Mouse (Mus musculus) megakaryocyte-erythroid progenitor cell, adult 5 weeks (primary cell): ENCODE results near the gene Ttll8. TPM values are rescaled to one million over a fixed set of nuclear protein-coding genes. Genes with fewer than 3 reads are reported as not detected.

Experiments used
- polyA plus RNA-seq: library from polyadenylated mRNA; stranded (reverse); fragments of >175 nt; gene quantifications from 2 replicates; pipeline ENCODE4 v1.2.3, GENCODE M21; 2012

Gene Ttll8
- not detected in 2 replicates for polyA plus RNA-seq

DNA sequence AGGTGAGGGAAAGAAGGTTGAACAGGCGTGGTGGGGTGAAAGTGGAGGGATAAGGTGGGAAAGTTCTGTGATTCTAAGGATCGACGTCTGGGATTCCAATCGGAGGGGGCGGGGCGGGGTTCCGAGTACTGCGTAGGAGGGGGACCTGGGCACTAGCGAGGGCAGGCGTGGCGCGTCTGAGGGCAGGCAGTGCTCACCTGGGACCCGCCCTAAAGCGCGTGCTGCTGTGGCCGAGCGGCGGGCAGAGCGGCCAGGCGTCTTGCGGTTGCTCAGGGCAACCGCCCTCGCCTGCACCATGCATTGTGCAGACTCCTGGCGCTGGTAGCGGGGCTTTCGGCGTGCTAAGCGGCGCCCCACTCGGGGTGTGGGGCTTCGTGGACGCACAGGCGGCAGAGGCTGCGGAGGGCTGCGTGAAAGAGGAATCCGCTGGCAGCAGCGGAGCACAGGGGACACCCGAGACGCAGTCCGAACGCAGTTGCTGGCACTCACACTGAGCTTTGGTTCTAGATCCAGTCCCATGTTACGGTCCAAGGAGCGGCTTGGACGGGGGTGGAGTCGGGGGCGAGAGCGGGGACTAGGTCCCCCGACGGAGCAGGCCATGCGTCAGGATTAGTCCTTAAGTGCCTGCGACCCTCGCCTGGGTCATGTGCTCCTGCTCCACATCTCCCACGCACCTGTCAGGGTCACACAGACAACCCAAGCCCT lies at the start of gene Ttll8:
Ttll8 (minus strand) TSS at position 51 of the 705 bp plus-strand sequence.

DNA sequence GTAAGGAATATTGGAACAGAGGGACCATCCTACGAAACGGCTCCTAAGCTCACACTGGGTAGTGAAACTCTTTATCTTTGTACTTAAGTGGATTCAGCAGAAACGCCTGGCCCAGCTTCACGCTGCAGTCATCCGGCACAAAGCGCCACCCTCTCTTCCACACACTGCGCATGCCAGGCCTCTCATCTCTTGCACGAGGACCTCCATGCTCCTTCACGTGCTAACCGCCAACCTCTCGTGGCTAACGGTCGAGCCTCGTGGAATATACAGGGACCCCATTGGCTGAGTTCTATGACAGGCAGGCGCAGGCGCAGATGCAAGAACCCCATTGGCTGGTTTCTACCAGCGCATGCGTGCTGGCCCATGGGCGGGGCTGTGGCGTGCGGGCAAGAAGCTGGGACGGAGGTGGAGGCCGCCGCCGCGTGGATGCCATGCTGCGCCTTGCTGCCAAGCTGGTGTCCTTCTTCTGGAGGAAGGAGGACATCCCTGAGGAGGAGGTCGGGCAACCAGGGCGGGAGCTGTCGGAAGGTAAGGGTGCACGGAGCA lies 28.4 kb upstream of the Ttll8 start, which contains the start of gene Mov10l1:
Mov10l1 (plus strand) TSS at position 376 of the 546 bp plus-strand sequence.

DNA sequence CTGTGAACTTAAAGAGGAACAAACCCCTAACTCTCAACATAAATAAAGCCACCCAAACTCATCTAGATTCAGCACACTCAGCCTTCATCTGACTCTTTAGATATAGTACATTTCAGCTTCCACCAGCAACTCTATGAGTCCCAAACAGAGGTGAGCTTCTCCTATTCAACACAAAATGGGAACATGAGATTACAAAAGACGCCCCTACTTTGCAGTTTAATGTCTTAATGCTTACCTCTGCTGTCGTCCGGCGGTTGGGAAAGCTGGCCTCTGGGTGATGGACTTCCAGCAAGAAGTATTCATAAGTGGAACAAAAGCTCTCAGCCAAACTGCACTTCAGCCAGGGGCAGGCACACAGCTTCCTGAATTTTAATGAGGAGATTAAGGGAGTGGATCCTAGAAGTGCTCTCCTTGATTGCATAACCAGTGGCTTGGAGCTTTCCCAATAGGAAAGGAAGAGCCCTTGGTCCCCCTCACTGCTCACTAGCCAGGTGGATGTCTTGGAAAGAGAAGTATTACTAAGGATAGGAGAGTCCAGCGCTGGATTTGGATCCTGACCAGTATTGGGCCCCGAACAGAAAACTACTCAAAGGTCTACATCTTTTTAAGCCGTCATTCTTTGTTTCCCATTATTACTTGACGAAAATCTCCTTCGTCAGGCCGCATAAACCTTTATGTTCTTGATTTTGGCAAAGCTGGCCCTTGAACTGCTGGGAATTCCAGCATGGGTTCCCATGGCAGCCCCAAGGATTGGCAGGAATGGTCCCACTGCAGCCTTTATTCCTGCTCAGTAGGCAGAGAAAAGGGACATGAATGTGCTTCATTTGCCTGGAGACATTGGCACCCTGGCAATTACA lies 24.3 kb upstream of the Ttll8 start, which contains the start of gene Mlc1:
Mlc1 (minus strand) TSS at position 727 of the 857 bp plus-strand sequence.

DNA sequence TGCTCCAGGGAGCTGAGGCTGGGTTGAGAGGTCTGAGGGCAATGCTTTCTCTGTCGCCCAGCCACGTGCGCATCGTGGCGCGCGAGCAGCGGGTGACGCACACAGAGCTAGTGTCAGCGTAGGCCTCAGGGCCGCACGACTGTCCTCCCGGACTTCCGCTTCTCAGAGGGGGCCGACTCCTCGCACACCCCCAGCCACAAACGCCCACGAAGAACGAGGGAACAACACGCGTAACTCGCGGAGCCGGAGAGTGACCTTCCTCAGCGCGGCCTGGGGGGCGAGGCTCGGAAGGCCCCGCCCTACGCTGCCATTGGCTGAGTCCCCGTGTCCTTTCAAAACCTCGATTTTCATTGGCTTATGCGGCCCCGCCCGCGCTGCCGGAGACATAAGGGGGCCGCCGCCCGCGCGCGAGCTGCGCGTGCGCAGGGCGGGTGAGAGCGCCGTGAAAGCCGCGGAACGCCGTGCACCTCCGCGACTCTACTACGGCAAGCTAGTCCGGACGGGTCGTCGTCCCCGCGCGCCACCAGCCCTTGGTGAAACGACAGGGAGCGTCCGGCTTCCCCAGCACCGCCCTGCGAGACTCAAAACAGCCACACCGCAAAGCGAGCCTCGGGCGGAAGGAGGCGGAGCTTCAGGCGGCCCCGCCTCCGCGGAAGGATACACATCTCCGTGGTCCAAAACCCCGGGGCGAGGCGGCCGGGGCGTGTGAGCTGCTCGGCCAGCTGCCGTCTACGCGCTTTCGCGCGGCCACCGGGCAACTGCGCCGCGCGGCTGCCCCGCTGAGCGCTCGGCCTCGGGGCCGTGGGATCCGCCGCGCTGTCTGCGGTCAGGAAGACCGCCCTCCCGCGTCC lies 92.2 kb downstream of the Ttll8 start, which contains the start of gene Pim3:
Pim3 (plus strand) TSS at position 415 of the 851 bp plus-strand sequence.

Other genes starting within 250 kb of the Ttll8 start
- 50.3 and 66.9 TPM in 2 replicates for gene Brd1, start 220.2 kb downstream of the Ttll8 start, polyA plus RNA-seq
- 6.1 and 7.9 TPM in 2 replicates for gene Zbed4, start 202.8 kb downstream of the Ttll8 start, polyA plus RNA-seq
- 4.2 and 5.3 TPM in 2 replicates for gene Alg12, start 135.1 kb downstream of the Ttll8 start, polyA plus RNA-seq
- gene Creld2, start 134.8 kb downstream of the Ttll8 start, polyA plus RNA-seq: 55.6 and 65.0 TPM in 2 replicates
- 55.5 and 63.6 TPM in 2 replicates for gene Pim3, start 92.2 kb downstream of the Ttll8 start, polyA plus RNA-seq
- gene Mlc1, start 24.6 kb upstream of the Ttll8 start, polyA plus RNA-seq: not detected in 2 replicates
- not detected in 2 replicates for gene Mov10l1, start 28.5 kb upstream of the Ttll8 start, polyA plus RNA-seq
- 0.14 and 0.18 TPM in 2 replicates for gene Panx2, start 105.3 kb upstream of the Ttll8 start, polyA plus RNA-seq
- 97.3 and 104 TPM in 2 replicates for gene Trabd, start 120.7 kb upstream of the Ttll8 start, polyA plus RNA-seq
- 6.0 and 7.7 TPM in 2 replicates for gene Selenoo, start 134.7 kb upstream of the Ttll8 start, polyA plus RNA-seq
- gene Tubgcp6, start 168.7 kb upstream of the Ttll8 start, polyA plus RNA-seq: 33.3 and 36.4 TPM in 2 replicates
- 16.0 and 20.5 TPM in 2 replicates for gene Hdac10, start 174.3 kb upstream of the Ttll8 start, polyA plus RNA-seq
- gene Mapk12, start 186.3 kb upstream of the Ttll8 start, polyA plus RNA-seq: 0.10 TPM in 1 of 2 replicates, not detected in the other
- gene Mapk11, start 195.2 kb upstream of the Ttll8 start, polyA plus RNA-seq: 0.28 and 0.48 TPM in 2 replicates
- 38.5 and 40.7 TPM in 2 replicates for gene Plxnb2, start 226.4 kb upstream of the Ttll8 start, polyA plus RNA-seq
- gene Dennd6b, start 242.1 kb upstream of the Ttll8 start, polyA plus RNA-seq: 10.1 and 11.8 TPM in 2 replicates